In genomic region chr16:87307109-87307735, GRCm38 (mm10) we compare ENCODE assay signal across 9 mouse cellular contexts. TPM values are rescaled to one million over a fixed set of nuclear protein-coding genes. Genes with fewer than 3 reads are reported as not detected.
A peak's percentile ranks its signal among the peaks of the same experiment; 100 is the strongest.
DNase-seq lines count a peak whose midpoint lies in the region; ATAC-seq and TF ChIP-seq lines count a peak whose summit lies in the region.
"Had no signal": no experiment of that assay in that cellular context is flagged by ENCODE, and none has a peak within 500 bp of the region (broad histone marks: within the 10 kb centered on the region; RNA-seq: fewer than 3 reads in every experiment).

No protein-coding gene starts in this region.

- peak; percentile 11 for DNase-seq in kidney, adult 2 months
- DNase-seq in kidney, adult 11 months = no peak
- peak; percentile 88 for DNase-seq in heart, postnatal 0 days (ENCODE audit: low spot score)
- DNase-seq in lung, postnatal 36 days = peak; percentile 52
- no peak for DNase-seq in layer of hippocampus, postnatal 14 days (ENCODE audit: low spot score in 2 of 2)
- no peak for DNase-seq in B cell, adult 2 months
- DNase-seq in spleen, postnatal 4 days (ENCODE audit: low spot score in 2 of 2) = no peak
- DNase-seq: gastrocnemius, postnatal 10 days had no signal

- no peak overlapping the region for H3K9ac ChIP-seq in heart, postnatal 0 days (replicated peaks; ENCODE audit: low read depth, low read length)

- peak overlapping the region; percentile 4; the same call in 1 of the 2 replicates for H3K4me2 ChIP-seq in heart, postnatal 0 days (ENCODE audit: low read depth, low read length)

- H3K4me1 ChIP-seq in kidney, adult 2 months (ENCODE audit: control insufficient read depth, insufficient read depth, low read length) = peaks cover 3% of the 10 kb centered on the region; the same call in 1 of the 2 replicates
- peaks cover 40% of the 10 kb centered on the region for H3K4me1 ChIP-seq in bone marrow macrophage, adult 2 months (ENCODE audit: control insufficient read depth, insufficient read depth, low read length)
- peaks cover 12% of the 10 kb centered on the region; the same call in 1 of the 2 replicates for H3K4me1 ChIP-seq in heart, postnatal 0 days (ENCODE audit: control insufficient read depth, insufficient read depth)

- peak; percentile 85 for ATAC-seq in heart, postnatal 0 days (ENCODE audit: insufficient read depth, low read depth)

- TF ChIP-seq POLR2A in kidney, adult 2 months (IDR thresholded peaks at IDR 0.05; ENCODE audit: low read depth, low read length) = no peak
- no peak for TF ChIP-seq POLR2A in bone marrow macrophage, adult 2 months (IDR thresholded peaks at IDR 0.05; ENCODE audit: borderline replicate concordance, low read depth, low read length)

- TF ChIP-seq EP300 in heart, postnatal 0 days (IDR thresholded peaks at IDR 0.05; ENCODE audit: low read depth) = peak; percentile 90

- H3K27ac ChIP-seq in kidney, adult 2 months (ENCODE audit: insufficient read depth, low read depth, low read length) = no peak overlapping the region
- H3K27ac ChIP-seq in bone marrow macrophage, adult 2 months (ENCODE audit: insufficient read depth, low read depth, low read length) = peak overlapping the region; percentile 77
- H3K27ac ChIP-seq in heart, postnatal 0 days (ENCODE audit: low read depth) = peak overlapping the region; percentile 92

- no peaks in the 10 kb centered on the region for H3K36me3 ChIP-seq in kidney, adult 2 months (ENCODE audit: control insufficient read depth, insufficient read depth, low read length)
- no peaks in the 10 kb centered on the region for H3K36me3 ChIP-seq in heart, postnatal 0 days (replicated peaks; ENCODE audit: control insufficient read depth, insufficient read depth, low read length)

- no peaks in the 10 kb centered on the region for H3K27me3 ChIP-seq in kidney, adult 2 months (replicated peaks; ENCODE audit: control insufficient read depth, insufficient read depth, low read length)
- H3K27me3 ChIP-seq in heart, postnatal 0 days (ENCODE audit: control insufficient read depth, insufficient read depth, low read length) = no peaks in the 10 kb centered on the region

- H3K9me3 ChIP-seq in heart, postnatal 0 days (replicated peaks; ENCODE audit: control insufficient read depth, low read length) = no peaks in the 10 kb centered on the region

- no peak for TF ChIP-seq CTCF in kidney, adult 2 months (conservative IDR thresholded peaks at IDR 0.05; ENCODE audit: insufficient read depth, insufficient read length, low read depth, low read length)
- TF ChIP-seq CTCF in bone marrow macrophage, adult 2 months (IDR thresholded peaks at IDR 0.05; ENCODE audit: low read depth, low read length) = no peak
- TF ChIP-seq CTCF in heart, postnatal 0 days (IDR thresholded peaks at IDR 0.05; ENCODE audit: low read depth) = no peak

- H3K4me3 ChIP-seq in kidney, adult 2 months (ENCODE audit: insufficient read depth, low read depth, low read length) = no peak overlapping the region
- no peak overlapping the region for H3K4me3 ChIP-seq in bone marrow macrophage, adult 2 months (ENCODE audit: insufficient read depth, low read length)
- H3K4me3 ChIP-seq in heart, postnatal 0 days (ENCODE audit: low read depth, low read length) = no peak overlapping the region

- WGBS in kidney, adult 2 months = 36% methylated on average over 10 of the region's 10 CpGs
- 24% methylated on average over 10 of the region's 10 CpGs for WGBS in heart, postnatal 0 days

RNA-seq across cellular contexts. Expression of gene N6amt1, which starts 46.8 kb away (rescaled TPM):
- 13.5 and 16.4 TPM in 2 replicates for polyA plus RNA-seq in kidney, adult 2 months (2012; rRNA removed)
- 10.6 and 11.5 TPM in 2 replicates for polyA plus RNA-seq in bone marrow macrophage, adult 2 months (2012; ENCODE audit: insufficient read depth, insufficient read length, missing spikeins)
- total RNA-seq in heart, postnatal 0 days (2014; rRNA removed; ENCODE audit: low replicate concordance) = 13.9 and 20.9 TPM in 2 replicates
- 33.9 and 40.4 TPM in 2 replicates for polyA plus RNA-seq in heart, postnatal 0 days (2015; fragmentation: Nextera tagmentation; extraction: Ambion mirVana)
- total RNA-seq in layer of hippocampus, postnatal 14 days (2021) = 10 to 100 TPM; 17.1 to 17.7 TPM

Comparison
In these comparisons a context has a peak if more than half of its experiments do, and no peak if none do; other contexts are left out.
1. DNase-seq: peak in kidney, adult 2 months (single experiment), heart, postnatal 0 days (single experiment) and lung, postnatal 36 days (single experiment); none in kidney, adult 11 months (single experiment), layer of hippocampus, postnatal 14 days (0 of 2), B cell, adult 2 months (0 of 2) and spleen, postnatal 4 days (0 of 2).